Mouse (Mus musculus) CH12.LX (cell line): Measurements from ENCODE around the gene Anapc5. TPM values are rescaled to one million over a fixed set of nuclear protein-coding genes. Genes with fewer than 3 reads are reported as not detected.

ENCODE experiments used
- DNase-seq: peaks from one replicate; pipeline ENCODE4 v3.0.0-alpha.2; 2013; ENCODE audit errors: extremely low read depth
- H3K27ac ChIP-seq: 2 replicates; pipeline ENCODE4 v1.5.1; 2012; ENCODE audit warnings: low read depth, mild to moderate bottlenecking, control low read depth, moderate library complexity; ENCODE audit not compliant: insufficient read depth
- H3K27me3 ChIP-seq: replicated peaks from 2 replicates; pipeline ENCODE3; 2012; ENCODE audit warnings: inconsistent platforms
- H3K36me3 ChIP-seq, 2 experiments: replicated peaks in 1 of 2; 2 replicates each; pipeline versions ENCODE3 to v1.6.1; 2012; ENCODE audit warnings: inconsistent platforms in 1 of 2, low read length in 1 of 2, mild to moderate bottlenecking in 1 of 2, mixed read lengths in 1 of 2, moderate library complexity in 1 of 2; ENCODE audit not compliant: control insufficient read depth in 1 of 2, insufficient read depth in 1 of 2
- H3K4me1 ChIP-seq, 2 experiments: 2 replicates each; pipeline ENCODE4 v1.6.1; 2012; ENCODE audit warnings: inconsistent platforms in 1 of 2, moderate library complexity in 1 of 2; ENCODE audit not compliant: insufficient read depth in 2 of 2, control insufficient read depth in 1 of 2
- H3K4me2 ChIP-seq: 2 replicates; pipeline ENCODE4 v1.6.1; 2012; ENCODE audit warnings: low read depth, mild to moderate bottlenecking, control low read depth; ENCODE audit not compliant: poor library complexity, insufficient read depth, severe bottlenecking
- H3K4me3 ChIP-seq, 3 experiments: fragments of 150-350 bp in 1 of 3; sonication (generic) in 1 of 3; replicated peaks in 1 of 3; 2 replicates each; pipeline versions ENCODE3 to v1.5.1; 2011 to 2012; ENCODE audit warnings: low read depth in 2 of 3, low read length in 2 of 3, mild to moderate bottlenecking in 2 of 3, moderate library complexity in 2 of 3, control low read depth in 1 of 3, improper control_type of control experiment in 1 of 3, inconsistent platforms in 1 of 3, mixed read lengths in 1 of 3; ENCODE audit not compliant: poor library complexity in 1 of 3
- H3K79me2 ChIP-seq: replicated peaks from 2 replicates; pipeline ENCODE4 v1.6.1; 2012; ENCODE audit warnings: mild to moderate bottlenecking, moderate library complexity; ENCODE audit not compliant: control insufficient read depth, poor library complexity, insufficient read depth, severe bottlenecking; ENCODE audit errors: extremely low read depth
- H3K9ac ChIP-seq: 2 replicates; pipeline ENCODE4 v1.6.1; 2012; ENCODE audit warnings: low read depth, mild to moderate bottlenecking, control low read depth, moderate library complexity; ENCODE audit not compliant: insufficient read depth
- H3K9me3 ChIP-seq: replicated peaks from 2 replicates; pipeline ENCODE3; 2012; ENCODE audit warnings: low read length, inconsistent platforms, mixed read lengths
- BHLHE40 ChIP-seq: IDR thresholded peaks from 2 replicates; pipeline ENCODE4 v1.6.1; 2011; ENCODE audit warnings: mild to moderate bottlenecking, low read depth, low read length, improper control_type of control experiment
- CTCF ChIP-seq, 2 experiments: IDR thresholded peaks in 1 of 2; conservative IDR thresholded peaks in 1 of 2; 2 replicates each; pipeline ENCODE4 v1.5.1; 2011 to 2012; ENCODE audit warnings: low read depth in 2 of 2, low read length in 2 of 2, improper control_type of control experiment in 1 of 2, inconsistent platforms in 1 of 2, mild to moderate bottlenecking in 1 of 2, moderate library complexity in 1 of 2
- EP300 ChIP-seq: IDR thresholded peaks from 2 replicates; pipeline ENCODE4 v1.6.1; 2011; ENCODE audit warnings: low read length, improper control_type of control experiment
- ETS1 ChIP-seq: conservative IDR thresholded peaks from 2 replicates; pipeline ENCODE4 v1.6.1; 2012; ENCODE audit warnings: low read depth, mild to moderate bottlenecking, inconsistent platforms, low read length, improper control_type of control experiment, moderate library complexity
- HCFC1 ChIP-seq: IDR thresholded peaks from 2 replicates; pipeline ENCODE4 v1.6.1; 2012; ENCODE audit warnings: low read depth, mild to moderate bottlenecking, inconsistent platforms, low read length, improper control_type of control experiment
- JUN ChIP-seq: IDR thresholded peaks from 2 replicates; pipeline ENCODE4 v1.6.1; 2011; ENCODE audit warnings: low read depth, mild to moderate bottlenecking, low read length, improper control_type of control experiment, moderate library complexity; ENCODE audit not compliant: insufficient read depth
- JUND ChIP-seq: conservative IDR thresholded peaks from 2 replicates; pipeline ENCODE4 v1.6.1; 2011; ENCODE audit warnings: low read depth, low read length, improper control_type of control experiment
- MEF2A ChIP-seq: IDR thresholded peaks from 2 replicates; pipeline ENCODE4 v1.6.1; 2014; ENCODE audit warnings: low read depth, mild to moderate bottlenecking, inconsistent platforms, low read length, improper control_type of control experiment, borderline replicate concordance
- MXI1 ChIP-seq: IDR thresholded peaks from 2 replicates; pipeline ENCODE4 v1.6.1; 2011; ENCODE audit warnings: mild to moderate bottlenecking, low read depth, low read length, improper control_type of control experiment
- PAX5 ChIP-seq: IDR thresholded peaks from 2 replicates; pipeline ENCODE4 v1.6.1; 2012; ENCODE audit warnings: low read length, inconsistent platforms, mixed read lengths
- POLR2A ChIP-seq: IDR thresholded peaks from 2 replicates; pipeline ENCODE4 v1.6.1; 2011; ENCODE audit warnings: low read depth, mild to moderate bottlenecking, improper control_type of control experiment, low read length
- POLR2AphosphoS2 ChIP-seq: IDR thresholded peaks from 2 replicates; pipeline ENCODE4 v1.6.1; 2011; ENCODE audit warnings: low read depth, low read length, improper control_type of control experiment
- RAD21 ChIP-seq: IDR thresholded peaks from 2 replicates; pipeline ENCODE4 v1.6.1; 2011; ENCODE audit warnings: low read depth, mild to moderate bottlenecking, low read length, improper control_type of control experiment, moderate library complexity
- RCOR1 ChIP-seq: conservative IDR thresholded peaks from 2 replicates; pipeline ENCODE4 v1.6.1; 2012; ENCODE audit warnings: low read depth, mild to moderate bottlenecking, inconsistent platforms, low read length, improper control_type of control experiment
- SMC3 ChIP-seq: IDR thresholded peaks from 2 replicates; pipeline ENCODE4 v1.6.1; 2011; ENCODE audit warnings: low read depth, low read length, improper control_type of control experiment
- UBTF ChIP-seq: IDR thresholded peaks from 2 replicates; pipeline ENCODE4 v1.6.1; 2012; ENCODE audit warnings: low read depth, mild to moderate bottlenecking, inconsistent platforms, low read length, improper control_type of control experiment, moderate library complexity
- dilution Hi-C: fragments of 300-500 bp; cut with MboI; formaldehyde crosslinking; loops from 2 replicates; pipeline ENCODE4 v1.14.3; 2020; ENCODE audit warnings: low sequenced_read_pairs; ENCODE audit not compliant: extremely low pct_unique_long_range_greater_than_20kb, extremely low pct_ligation_motif_present
- in situ Hi-C: fragments of 300-500 bp; cut with MboI; formaldehyde crosslinking; loops from 3 replicates; pipeline ENCODE4 v1.14.3; 2019; ENCODE audit warnings: low sequenced_read_pairs, low pct_ligation_motif_present, low pct_unique_long_range_greater_than_20kb, mixed read lengths
- polyA plus RNA-seq: library from polyadenylated mRNA; unstranded; fragments of >175 nt; gene quantifications from 2 replicates; pipeline ENCODE4 v1.2.1, GENCODE M21; 2012; ENCODE audit warnings: low read depth; ENCODE audit not compliant: insufficient read length
- total RNA-seq, 2 experiments: library from RNA; depleted of rRNA; stranded (reverse); fragments of 300-350 nt in 1 of 2; fragments of >200 nt in 1 of 2; gene quantifications; 2 replicates each; pipeline ENCODE4 v1.2.3; 2012 to 2014

Gene Anapc5
- total and polyA plus RNA-seq, 3 experiments: 247 to 280 (median 252) TPM

DNA sequence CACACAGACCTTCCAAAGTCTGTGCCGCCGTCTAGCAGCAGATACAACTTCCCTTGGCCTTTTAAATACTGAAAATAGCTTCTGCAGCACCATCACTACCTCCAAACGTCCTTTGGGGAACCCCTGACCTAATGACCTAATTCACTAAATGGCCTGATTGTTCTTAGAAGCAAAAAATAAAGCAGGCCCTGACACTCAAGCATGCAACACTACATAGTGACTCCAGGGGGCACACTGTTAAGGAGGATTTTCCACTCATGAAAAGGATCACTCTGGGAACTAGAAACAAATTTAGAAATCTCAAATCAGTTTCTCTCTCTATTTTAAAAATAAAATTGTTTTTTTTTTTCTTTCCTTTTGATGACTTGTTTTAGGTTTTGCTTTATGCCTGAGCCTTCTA, 15.6 kb downstream of the Anapc5 start:
- H3K4me3 ChIP-seq: no peak overlapping the region
- peaks cover 68 to 83% of the 10 kb centered on the region in 2 experiments for H3K36me3 ChIP-seq
- no peaks in the 10 kb centered on the region for H3K27me3 ChIP-seq
- in situ Hi-C loops: no loop called here
- no peak for TF ChIP-seq UBTF
- peak; percentile 7 to 54; a peak in 2 of 4 replicates for TF ChIP-seq CTCF (conservative IDR thresholded peaks at IDR 0.05 in 1 of 2, IDR thresholded peaks at IDR 0.05 in 1 of 2; ENCODE audit: low read depth in 2 of 2, low read length in 2 of 2)
- TF ChIP-seq SMC3: peak; percentile 41; the same call in 1 of the 2 replicates
- peak; percentile 9 for TF ChIP-seq RAD21
- no peak for DNase-seq
- H3K27ac ChIP-seq: no peak overlapping the region
- H3K4me2 ChIP-seq: no peak overlapping the region
- 0 out of 2 replicates have a peak, but pooled peaks cover 4% of the 10 kb centered on the region for H3K79me2 ChIP-seq
- peaks cover 0 to 54% of the 10 kb centered on the region in 2 experiments; a peak in 3 of 4 replicates for H3K4me1 ChIP-seq
- dilution Hi-C loops: no loop called here
- H3K9me3 ChIP-seq: no peaks in the 10 kb centered on the region
- no peak overlapping the region for H3K9ac ChIP-seq

DNA sequence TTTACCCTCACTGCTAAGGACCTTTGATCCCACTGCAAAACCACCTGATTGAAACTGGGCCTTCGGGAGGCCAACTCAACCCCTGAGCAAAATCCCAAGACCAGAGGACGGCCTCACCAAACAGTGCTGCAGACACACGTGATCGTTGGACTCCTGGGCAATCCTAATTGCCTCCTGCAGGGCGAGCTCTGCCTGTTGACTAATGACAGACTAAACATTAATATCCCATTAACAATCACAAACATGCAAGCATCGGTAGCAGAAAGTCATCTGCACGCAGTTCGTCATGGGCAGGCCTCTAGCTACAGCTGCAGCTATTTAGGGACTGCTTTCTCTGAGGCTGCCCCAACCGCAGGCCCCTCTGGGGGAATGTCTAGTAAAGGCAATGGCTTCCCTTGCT, 18.4 kb downstream of the Anapc5 start:
- in situ Hi-C loops: no loop called here
- peaks cover 85 to 96% of the 10 kb centered on the region in 2 experiments for H3K36me3 ChIP-seq

DNA sequence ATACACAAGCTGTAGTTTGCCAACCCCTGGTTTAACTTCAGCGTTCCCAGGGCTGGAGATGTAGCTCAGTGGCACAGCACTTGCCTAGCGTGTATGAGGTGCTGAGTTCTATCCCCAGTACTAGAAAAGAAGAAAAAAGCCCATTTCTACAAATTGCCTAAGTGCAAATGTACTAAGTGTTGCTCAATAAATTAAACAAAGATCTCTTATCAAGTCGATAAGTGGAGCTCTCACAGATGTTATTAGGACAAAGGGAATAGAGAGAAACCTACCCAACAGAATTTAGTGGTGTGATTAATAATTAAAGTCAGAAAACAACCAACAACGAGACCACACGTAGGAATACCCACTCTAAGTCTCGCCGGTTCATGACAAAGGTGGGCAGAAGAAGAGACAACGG, 19.5 kb downstream of the Anapc5 start:
- Histone ChIP-seq H3K9ac (no peak overlapping the region), H3K4me1 (peaks cover 0 to 82% of the 10 kb centered on the region in 2 experiments; a peak in 3 of 4 replicates), H3K4me2 (no peak overlapping the region), H3K4me3 (no peak overlapping the region), H3K27me3 (no peaks in the 10 kb centered on the region), H3K27ac (no peak overlapping the region), H3K79me2 (0 out of 2 replicates have a peak, but pooled peaks cover 4% of the 10 kb centered on the region), H3K9me3 (no peaks in the 10 kb centered on the region), H3K36me3 (peaks cover 82 to 92% of the 10 kb centered on the region in 2 experiments)
- in situ Hi-C loops (no loop called here), dilution Hi-C loops (no loop called here)
- no peak for TF ChIP-seq BHLHE40
- TF ChIP-seq HCFC1: no peak
- TF ChIP-seq POLR2AphosphoS2: no peak
- no peak for TF ChIP-seq PAX5
- no peak for TF ChIP-seq JUN
- TF ChIP-seq POLR2A: no peak
- TF ChIP-seq RCOR1: no peak
- no peak for TF ChIP-seq SMC3
- TF ChIP-seq MXI1: no peak
- TF ChIP-seq EP300: no peak
- no peak for TF ChIP-seq RAD21
- TF ChIP-seq, all 38 proteins: peak for 0
- no peak for DNase-seq

More for the DNA sequence above, 18.4 kb downstream of the Anapc5 start:
- no peak overlapping the region for H3K4me3 ChIP-seq
- H3K9ac ChIP-seq: no peak overlapping the region
- H3K4me2 ChIP-seq: peak overlapping the region; percentile 22; the same call in 1 of the 2 replicates
- H3K27me3 ChIP-seq: no peaks in the 10 kb centered on the region
- 0 out of 2 replicates have a peak, but pooled peaks cover 4% of the 10 kb centered on the region for H3K79me2 ChIP-seq
- H3K9me3 ChIP-seq: no peaks in the 10 kb centered on the region
- peaks cover 0 to 82% of the 10 kb centered on the region in 2 experiments; a peak in 3 of 4 replicates for H3K4me1 ChIP-seq
- 0 out of 2 replicates have a peak overlapping the region, but pooled peaks have one; percentile 34 for H3K27ac ChIP-seq
- peak; percentile 77 for DNase-seq
- TF ChIP-seq MEF2A (peak; percentile 89), EP300 (no peak), JUND (no peak), ETS1 (peak; percentile 32; the same call in 1 of the 2 replicates)
- TF ChIP-seq, all 38 proteins: peak for 2
- dilution Hi-C loops: no loop called here
